Mouse (Mus musculus): Measurements from ENCODE around the gene Agbl1.

Agbl1 gene

DNA sequence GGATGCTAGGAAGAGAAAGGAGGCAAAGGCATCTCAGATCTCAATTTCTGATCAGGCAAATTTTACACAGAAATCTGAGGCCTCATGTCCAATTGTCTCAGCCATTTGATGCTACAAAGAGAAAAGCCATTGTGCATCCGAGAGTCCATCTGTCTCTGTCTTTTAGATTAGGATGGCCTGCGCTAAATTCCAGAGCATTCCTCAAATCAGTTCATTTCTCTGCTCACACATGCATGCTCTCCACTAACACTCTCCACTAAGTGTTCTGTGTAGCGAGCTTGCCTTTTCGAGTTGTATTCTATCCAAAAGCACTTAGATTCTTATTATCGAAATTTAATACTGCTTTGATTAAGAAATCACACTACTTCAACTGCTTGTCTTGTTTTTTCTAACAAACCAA, 159.6 kb downstream of the Agbl1 start:
- no peak for DNase-seq (ENCODE audit: low read depth, low spot score)

GRCm38 (mm10) chr7:76392296-76392940, 162.7 kb downstream of the Agbl1 start:
- DNase-seq (ENCODE audit: low read depth, low spot score): no peak

GRCm38 (mm10) chr7:76392941-76393817, 163.5 kb downstream of the Agbl1 start:
- peak; percentile 39 for DNase-seq (ENCODE audit: low read depth, low spot score)

GRCm38 (mm10) chr7:76407930-76408557, 178.4 kb downstream of the Agbl1 start:
- DNase-seq (ENCODE audit: low read depth, low spot score): no peak

- peak; percentile 3 for DNase-seq (ENCODE audit: low read depth, low spot score)
These were observed 179.3 kb downstream of the Agbl1 start for GRCm38 (mm10) chr7:76409020-76409419.

DNA sequence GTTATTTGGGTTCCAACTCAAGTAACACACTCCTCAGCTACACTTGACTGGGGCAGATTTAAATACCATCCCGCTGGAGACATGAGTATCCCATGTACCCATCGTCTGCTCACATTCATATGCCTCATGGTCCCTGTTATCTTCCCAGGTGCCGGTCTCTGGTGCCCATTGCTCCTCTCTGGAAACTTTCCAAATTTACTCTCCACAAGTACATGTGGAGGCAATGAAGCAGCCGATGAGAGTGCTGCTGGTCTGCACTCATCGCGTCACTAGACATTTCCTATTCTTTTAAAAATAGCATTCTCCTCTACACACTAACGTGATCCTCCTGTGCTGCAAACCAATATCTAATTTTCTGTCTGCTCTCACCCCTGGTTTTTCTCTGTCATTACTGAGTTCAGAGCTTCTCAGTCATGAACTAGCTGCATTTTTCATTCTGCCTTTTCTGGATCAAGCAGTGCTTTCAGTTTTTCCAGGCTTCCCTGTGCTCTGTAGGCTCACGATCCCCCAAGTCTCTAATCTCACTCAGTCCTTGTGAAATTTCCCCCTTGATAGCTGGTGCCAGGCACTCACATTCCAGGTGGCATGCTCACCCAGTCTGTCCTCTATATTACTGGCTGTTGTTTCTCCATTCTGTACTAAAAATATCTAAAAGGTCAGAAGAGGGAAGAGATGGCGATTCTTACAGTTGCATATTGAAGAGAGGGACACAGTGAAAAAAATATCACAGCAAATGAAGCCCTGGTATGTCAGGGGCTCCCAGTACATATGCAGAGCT, 180.9 kb downstream of the Agbl1 start:
- DNase-seq (ENCODE audit: low read depth, low spot score): no peak

DNA sequence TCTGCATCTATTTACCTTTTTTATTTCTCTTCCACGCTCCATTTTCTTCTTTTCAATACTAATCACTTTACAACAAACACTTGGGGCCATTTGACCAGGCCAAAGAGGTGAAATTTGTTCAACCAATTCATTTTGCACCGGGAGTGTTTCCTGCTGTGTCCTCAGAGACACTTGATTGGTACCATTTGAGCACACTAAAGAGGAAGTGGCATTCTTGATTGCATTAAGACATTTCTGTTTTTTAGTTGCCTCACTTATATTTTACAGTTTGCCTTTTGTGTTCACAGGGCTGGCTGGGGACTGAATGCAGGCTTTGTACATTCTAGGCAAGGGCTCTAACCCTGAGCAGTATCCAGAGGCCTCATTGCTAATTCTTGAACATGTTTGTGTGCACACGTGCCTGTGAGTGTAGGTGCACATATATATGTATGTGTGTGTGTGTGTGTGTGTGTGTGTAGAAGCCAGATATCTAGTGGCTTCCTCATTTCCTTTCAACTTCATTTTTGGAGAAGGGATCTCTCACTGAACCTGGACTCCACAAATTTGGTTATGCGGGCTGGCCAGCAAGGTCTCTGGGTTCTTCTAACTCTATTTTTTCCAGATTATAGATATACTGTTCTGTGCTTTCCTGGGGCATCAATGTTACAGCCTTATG, 182.4 kb downstream of the Agbl1 start:
- no peak for DNase-seq (ENCODE audit: low read depth, low spot score)

DNA sequence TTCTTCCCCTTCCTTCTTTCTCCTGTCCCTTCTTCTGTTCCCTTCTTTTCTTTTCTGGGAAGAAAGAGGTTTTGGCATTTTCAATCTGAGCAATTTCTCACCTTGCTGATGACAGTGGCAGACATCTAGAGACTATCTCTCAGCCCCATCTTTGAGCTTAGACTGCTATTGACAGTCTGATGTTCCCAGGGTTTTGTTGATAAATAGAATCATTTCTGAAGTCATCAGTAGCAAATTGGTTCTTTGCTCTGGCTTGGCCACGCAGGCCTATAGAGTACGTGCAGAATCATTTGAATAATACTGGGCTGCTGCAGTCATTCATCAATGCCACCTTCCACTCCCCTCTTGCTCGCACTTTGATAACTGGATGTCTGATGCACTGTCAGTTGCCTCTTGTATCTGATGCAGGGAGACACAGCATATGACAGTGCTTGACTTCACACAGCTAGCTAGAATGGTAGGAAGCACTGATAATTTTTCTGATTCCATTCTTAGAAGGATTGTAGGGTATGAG, 186.5 kb downstream of the Agbl1 start:
- no peak for DNase-seq (ENCODE audit: low read depth, low spot score)

- no peak for DNase-seq (ENCODE audit: low read depth, low spot score)
These were observed 208.9 kb downstream of the Agbl1 start for GRCm38 (mm10) chr7:76438581-76438980.

- no peak for DNase-seq (ENCODE audit: low read depth, low spot score)
These were observed 209.3 kb downstream of the Agbl1 start for GRCm38 (mm10) chr7:76438988-76439387.

- no peak for DNase-seq (ENCODE audit: low read depth, low spot score)
These were observed 232.8 kb downstream of the Agbl1 start for GRCm38 (mm10) chr7:76462361-76463001.

DNA sequence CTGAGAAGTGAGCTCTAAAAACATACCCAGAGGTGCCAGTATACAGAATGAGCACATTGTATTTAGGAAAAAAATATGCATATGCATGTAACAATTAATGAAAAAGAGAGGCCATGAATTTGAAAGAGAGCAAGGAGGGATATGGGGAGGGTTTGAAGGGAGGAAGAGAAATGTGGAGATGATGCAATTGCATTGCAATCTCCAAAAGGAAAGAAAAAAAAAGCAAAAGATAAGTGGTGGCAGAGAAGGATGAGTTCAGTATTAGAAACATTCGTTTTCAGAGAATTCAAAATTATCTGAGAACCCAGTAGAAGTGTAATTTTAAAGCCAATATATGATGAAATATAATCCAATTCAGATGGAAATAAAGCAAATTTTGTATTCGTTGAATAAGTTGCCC, 236.7 kb downstream of the Agbl1 start:
- DNase-seq (ENCODE audit: low read depth, low spot score): no peak

DNA sequence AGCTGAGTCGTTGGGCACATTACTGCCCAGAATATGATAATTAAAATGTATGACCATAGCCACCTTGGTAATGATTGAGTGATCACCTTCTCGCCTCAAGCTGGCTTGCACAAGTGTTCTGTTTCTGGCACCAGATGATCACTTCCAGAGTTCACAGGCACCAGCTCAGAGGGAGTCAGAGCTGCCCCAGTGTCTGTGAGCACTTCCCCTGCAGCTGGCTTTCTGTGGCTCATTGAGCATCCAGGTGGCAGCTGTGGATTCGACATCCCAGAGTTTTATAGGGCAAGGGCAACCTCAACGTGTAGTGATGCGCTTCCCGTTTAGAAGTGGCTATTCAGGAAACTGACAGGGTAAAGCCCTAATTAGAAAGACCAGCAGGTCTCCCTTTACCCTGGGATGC, 244.5 kb downstream of the Agbl1 start:
- no peak for DNase-seq (ENCODE audit: low read depth, low spot score)

- no peak for DNase-seq (ENCODE audit: low read depth, low spot score)
These were observed 255.9 kb downstream of the Agbl1 start for GRCm38 (mm10) chr7:76485546-76485945.

GRCm38 (mm10) chr7:76487519-76487918, 257.8 kb downstream of the Agbl1 start:
- DNase-seq (ENCODE audit: low read depth, low spot score): no peak

DNA sequence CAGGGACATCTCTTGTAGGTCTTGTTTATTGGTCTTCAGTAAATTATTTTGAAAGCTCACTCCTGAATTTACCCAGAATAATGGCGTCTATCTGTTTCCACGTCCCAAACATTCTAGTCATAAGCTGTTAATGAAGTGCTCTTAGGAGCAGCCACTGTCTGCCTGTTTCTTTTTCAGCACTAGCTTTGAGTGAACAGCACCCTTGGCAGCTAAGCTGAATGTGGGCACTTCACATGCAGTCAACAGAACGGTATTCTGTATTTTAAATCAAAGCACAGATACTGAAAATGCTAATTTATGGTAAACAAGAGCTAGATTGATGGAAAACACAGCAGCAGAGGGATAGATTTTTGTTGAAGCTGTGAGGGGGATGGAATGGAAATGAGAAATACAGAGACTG, 294.6 kb downstream of the Agbl1 start:
- peak; percentile 6 for DNase-seq (ENCODE audit: low read depth, low spot score)

DNA sequence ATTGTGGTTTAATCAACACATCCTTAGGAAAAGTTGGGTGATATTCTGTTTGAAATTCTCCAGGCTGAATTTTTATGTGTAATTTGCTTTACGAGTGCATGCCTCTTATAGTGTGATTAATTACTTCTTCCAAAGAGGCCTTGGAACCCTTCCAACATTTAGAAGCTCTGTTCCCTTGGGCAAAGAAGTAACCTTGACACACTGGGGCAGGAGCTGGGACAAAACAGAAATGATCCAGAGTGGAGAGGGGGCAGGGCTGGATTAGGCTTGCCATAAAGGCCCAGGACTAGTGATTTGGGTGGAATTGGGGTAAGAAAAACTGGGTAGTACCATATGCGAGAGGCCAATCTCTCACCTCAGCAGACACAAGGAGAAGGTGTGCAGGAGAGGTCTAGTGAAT, 316.8 kb downstream of the Agbl1 start:
- DNase-seq (ENCODE audit: low read depth, low spot score): no peak

GRCm38 (mm10) chr7:76547313-76547712, 317.6 kb downstream of the Agbl1 start:
- no peak for DNase-seq (ENCODE audit: low read depth, low spot score)

- no peak for DNase-seq (ENCODE audit: low read depth, low spot score)
These were observed 322.2 kb downstream of the Agbl1 start for GRCm38 (mm10) chr7:76551860-76552259.

DNA sequence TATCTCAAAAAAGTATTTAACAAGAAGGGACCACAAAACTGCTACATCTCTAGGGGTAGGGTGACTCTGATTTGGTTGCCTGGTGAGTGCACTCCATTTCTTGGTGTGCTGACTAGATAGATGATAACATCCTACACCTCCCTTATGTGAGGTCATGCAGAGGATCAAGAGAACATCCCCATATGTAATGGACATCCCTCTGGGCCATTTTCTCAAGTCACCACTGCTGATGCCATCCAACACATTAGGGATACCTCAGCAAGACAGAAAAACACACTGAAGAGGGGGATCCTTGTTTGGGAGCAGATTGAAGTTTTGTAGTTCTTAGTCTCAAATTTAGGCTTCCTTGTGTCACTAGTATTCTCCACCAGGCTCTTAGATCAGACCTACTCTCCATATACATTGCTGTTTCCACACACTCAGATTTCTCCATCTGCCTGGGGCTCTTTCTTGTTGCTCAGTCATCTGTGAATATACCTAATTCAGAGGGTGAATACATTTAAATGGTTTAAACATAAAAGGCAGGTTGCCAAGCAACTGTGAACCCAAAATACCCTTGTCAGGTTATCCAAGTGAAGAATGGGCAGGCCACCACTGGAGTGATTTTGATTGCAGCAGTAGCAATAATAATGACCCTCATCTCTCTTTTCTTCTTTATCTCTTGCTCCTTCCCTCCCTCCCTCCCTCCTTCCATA, 331.0 kb downstream of the Agbl1 start:
- no peak for DNase-seq (ENCODE audit: low read depth, low spot score)
